Mouse (Mus musculus) embryo, embryonic 10.5 days (tissue): ENCODE measurements at regions not wholly inside any gene's neighbourhood (a gene's known extent, or its start where the extent isn't known, plus 50 kb on each side); places are given as distances from the start of the nearest gene placed in this dataset.
A peak's percentile ranks its signal among the peaks of the same experiment; 100 is the strongest.

Experiments
- DNase-seq: peaks from one replicate; pipeline ENCODE4 v3.0.0-alpha.2; 2015; ENCODE audit warnings: low spot score

DNA sequence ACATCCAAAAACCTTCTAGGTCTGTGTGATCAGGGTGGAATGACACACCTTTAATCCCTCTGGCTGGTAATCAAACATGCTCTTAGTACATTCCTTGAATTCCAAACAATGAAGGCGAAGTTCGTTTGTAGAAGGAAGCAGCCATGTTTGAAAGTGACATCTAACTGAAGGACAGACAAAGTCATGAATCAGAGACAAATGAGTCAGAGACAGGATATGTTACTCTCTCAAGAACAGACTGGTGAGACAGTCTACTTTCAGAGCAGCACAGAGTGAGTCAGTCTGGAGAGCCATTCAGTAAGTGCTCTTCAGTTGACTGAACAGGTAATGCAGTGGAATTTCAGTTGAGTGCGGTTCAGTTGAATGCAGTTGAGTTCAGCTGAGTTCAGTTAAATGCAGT is 150.4 kb downstream of the Cpe start:
- no peak for DNase-seq

DNA sequence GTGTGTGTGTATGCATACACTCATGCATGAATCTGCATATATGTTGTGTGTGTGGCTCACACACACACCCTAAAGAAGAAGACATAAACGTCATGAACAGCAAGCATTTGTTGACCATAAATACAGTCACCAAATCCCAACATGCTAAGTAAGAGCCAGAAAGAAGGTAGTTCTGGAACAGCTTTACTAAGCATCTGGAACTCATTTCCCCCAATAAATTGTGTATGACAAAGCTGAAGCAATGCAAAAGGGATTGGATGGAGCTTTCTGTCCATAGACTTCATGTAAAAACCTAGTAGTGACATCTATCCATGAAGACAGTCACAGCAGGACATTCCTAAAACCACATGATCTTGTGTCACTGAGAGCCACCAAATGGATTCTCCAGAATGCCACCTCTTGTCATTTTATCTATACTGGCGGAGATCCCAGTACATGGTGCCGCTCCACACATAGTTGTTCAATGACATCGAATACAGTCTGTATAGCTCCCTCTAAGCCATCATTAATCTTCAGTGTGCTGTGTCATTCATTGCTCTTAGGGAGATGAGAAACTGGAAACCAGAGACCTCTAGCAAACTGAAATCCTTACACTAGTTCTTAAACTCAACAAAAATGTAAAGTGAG is 152.9 kb downstream of the Cpe start:
- peak; percentile 22 for DNase-seq

DNA sequence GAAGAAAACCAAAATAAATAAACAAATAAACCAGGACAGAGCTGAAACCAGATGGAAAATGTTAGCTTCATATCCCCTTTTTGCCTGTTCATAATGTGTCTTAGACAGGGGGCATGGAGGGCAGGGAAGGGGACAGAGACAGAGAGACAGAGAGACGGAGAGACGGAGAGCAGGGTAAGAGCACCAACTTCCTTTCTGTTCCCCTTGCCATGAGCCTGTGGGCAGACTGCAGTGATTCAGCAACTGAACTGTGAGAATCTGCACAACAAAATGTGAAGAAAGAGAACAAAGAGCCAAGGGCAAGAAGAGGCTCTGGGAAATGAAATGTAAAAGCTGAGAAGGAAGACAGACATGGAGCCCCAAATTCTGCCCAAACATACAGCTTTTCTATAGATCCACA is 161.1 kb downstream of the Cpe start:
- DNase-seq, result no peak

DNA sequence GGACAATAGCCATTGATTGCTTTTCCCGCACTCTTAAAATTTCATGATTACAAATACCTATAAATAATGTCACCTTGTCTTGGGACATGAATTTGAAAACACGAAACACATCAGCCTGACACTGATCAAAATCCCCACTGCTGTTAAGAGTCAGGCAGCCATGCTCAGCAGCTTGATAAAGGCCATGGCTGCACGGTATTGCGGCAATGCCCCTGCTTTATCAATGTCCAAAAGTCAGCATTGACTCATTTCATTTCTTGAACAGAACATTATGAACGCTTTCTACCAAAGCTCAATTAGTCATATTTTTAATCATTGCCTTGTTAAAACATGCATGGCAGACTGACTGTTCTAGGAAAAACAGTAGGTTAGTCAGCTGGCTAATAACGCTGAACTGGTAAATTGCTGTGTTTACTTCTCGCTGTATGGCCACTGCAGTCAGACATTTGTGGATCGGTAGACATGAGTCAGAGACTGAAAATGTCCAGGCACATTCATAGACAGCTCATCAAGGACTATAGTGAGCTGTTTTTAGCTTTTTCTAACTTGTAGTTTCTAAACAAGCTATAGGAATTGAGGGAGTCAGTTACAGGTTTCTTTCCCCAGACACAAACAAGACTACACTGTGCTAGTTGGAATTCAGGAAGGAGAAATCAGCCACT is 170.3 kb downstream of the Cpe start:
- no peak for DNase-seq

DNA sequence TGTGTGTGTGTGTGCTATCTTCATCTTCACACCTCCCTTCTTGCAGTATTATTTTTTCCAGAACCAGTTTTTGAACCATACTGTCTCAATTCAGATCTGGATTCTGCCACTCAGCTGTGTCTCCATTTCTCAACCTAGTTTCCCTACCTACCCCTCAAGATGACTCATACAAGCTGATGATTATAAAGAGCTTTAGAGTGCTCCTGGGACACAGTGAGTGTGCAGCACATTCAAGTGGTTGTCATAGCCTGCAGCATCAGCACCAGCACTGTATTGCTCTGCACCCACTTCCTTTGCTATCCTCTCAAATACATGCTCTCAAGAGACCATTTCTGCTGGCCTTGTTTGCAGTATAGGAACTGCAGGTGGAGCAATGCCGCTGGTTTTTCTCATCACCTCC is 173.2 kb downstream of the Cpe start:
- DNase-seq, result no peak

DNA sequence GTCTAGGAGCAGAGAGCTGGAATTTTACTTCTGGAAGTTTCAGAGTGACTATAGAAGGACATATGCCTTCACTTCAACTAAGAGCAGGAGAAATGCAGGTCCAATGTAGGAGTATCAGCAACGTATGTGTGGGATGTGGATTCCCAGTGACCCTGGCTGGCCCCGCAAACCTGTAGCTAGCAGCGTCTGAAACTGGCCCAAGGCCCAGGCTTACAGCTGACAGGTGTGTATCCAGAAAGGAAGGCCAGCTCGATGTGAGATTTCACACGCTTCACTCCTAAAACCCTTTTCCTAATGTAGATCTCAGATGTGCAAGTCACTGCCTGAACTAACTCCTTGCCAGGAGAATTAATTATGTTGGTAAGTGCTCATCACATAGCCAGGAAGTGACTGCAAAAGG is 176.9 kb downstream of the Cpe start:
- DNase-seq, result no peak

DNA sequence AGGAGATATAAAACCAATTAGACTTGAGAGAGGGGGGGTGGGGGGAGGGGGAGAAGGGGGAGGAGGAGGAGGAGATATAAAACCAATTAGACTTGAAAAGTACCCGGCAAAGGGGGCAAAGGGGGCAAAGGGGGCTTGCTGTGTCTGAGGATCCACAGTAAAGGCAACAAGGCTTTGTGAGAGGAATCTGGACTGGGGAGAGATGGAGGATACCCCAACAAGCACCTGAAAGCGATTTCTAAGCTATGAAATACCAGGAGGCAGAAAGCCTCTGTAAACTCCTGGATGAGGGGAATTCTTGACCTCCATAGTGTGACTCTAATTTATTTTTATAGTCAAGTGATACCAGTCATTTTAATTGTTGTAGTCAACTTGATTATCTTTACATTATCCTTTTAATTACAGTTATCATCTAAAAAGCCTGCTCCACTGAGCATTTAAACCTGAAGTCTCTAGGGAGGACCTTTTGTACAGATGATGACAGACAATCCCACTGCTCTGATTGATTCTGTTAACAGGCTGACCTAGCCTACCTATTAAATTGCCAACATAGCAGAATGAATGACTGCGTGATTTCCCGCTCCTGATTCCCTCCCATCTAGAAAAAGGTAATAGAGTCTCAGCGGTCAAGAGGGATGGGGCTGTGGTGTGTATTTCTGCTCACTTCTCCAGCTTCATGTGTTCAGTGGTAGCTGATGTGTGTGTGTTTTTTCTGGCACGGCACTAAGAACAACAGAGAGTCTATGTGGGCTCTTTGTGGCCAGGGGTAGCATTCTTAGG is 195.4 kb downstream of the Cpe start:
- peak; percentile 13 for DNase-seq

DNA sequence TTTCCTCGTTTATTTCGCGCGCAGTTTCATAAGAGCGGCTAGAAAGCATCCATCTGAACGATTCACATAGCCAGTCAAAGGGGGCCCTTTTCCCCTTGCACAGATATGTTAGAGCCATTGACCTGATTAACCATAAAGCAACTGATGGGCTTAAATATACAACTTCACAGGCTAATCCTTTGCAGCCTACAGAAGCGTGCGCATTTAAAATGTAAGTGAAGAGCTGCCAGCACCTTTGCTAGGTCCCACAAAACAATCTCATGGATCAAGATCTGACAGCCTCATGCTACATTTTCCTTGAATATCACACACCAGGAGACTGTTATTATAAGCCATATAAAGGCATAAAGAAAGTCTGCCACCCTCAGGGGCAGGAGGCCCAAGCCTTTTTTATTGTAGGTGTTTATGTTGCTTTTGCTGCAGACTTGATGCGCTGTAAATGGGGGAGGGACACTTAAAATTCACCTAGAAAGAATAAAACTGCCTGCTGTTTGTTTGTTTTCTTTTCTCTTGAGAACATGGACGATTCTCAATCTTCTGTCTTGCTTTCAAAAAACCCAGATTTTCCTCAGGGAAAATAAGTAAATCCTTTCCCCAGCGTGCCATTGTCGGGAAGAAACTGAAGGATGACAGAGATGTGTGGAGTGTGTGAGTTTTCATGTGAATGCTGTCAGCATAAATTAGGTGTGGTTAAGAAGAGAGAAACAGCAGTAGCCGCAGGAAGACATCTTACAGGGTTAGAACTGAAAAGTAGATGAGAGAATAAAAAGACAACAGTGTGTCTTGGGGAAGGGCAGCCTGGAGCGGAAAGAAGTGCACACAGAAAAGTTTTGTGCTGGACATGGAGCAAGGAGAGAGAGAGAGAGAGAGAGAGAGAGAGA is 196.3 kb downstream of the Cpe start:
- DNase-seq, result peak; percentile 7

DNA sequence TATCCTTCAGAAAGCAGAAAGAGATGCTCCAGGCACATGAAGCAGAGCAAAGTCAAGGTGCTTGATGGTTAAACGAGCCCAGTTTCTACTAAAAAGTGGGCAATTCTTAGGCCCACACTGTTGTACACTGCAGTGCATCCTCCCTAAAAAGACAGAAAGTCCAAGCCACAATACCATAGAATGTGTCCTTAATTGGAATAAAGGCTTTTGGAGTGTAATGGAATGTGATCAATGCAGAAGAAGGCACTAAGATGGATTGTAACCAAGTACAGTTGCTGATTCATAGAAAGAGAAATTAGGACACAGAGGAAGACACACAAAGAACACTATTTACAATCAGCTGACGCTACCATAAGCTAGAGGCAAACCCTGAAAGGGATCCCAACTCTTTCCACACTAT is 201.3 kb downstream of the Cpe start:
- no peak for DNase-seq

DNA sequence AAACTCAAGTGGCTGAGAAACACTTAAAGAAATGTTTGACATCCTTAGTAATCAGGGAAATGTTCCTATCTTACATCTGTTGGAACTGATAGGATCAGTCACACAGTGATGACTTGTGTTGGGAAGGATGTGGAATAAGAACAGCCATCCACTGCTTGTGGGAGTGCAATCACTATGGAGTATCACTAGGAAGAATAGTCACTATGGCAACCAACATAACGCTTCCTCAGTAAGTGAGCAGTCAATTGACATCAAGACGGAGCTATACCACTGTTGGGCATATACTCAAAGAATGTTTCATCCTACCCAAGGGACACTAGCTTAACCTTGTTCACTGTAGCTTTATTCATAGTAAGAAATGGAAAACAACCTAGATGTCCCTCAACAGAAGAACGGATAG is 204.8 kb downstream of the Cpe start:
- DNase-seq, result no peak

DNA sequence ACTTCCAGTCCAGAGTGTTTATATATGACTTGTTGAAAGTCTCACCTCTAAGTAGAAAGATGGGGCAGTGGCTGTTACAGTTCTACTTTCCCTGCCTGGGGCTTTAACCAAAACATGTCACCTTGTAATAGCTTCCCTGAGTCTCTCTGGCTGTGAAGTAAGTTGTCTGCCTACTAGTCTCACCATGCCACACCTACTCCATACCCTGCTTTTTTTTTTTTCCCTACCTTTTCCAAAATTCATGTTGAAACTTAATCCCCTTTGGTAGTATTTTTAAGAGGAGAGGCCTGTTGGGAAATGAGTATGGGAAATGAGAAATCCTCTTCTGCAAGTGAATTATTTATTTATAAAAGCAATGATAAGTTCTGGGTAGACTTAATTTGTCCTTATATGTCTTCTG is 219.6 kb downstream of the Cpe start:
- DNase-seq, result no peak

DNA sequence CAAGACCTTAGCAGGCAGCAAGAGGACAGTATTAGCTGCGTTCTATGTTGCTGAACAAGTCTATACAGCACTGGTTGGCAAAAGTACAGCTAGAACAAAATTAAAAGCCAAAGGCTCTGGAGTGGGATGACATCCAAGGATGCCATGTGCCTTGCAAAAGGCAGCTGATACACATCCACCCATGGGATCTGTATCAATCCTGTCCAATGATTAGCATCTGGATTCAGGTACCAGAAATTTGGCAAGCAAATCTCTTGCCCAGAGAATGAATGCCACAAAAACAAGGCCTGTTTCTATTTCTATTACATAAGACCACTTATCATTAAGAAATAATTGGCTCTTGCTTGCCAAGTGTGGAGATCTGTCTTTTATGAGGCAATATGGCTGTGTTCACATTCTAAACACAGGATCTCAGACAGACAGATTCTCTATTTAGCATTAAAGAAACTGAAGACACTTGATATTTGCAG is 220.0 kb downstream of the Cpe start:
- DNase-seq, result no peak

DNA sequence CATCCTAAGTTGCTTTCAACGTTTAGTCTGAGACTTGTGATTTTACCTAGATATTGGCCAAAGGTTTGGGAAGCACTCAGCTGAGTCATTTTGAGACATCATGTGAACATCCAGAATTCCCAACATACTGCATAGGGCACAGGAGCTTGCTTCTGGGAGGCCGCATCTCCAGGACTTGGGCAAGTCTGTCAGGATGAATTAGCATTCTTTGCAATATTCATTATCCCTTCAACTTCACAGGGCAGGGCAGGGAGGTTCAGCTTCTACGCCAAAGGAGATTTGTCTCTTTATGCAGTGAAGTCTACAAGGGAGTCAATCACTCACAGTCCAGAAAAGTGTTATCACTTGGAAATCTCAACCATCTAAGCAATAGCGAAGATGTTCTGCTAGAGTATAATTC is 231.7 kb downstream of the Cpe start:
- no peak for DNase-seq

DNA sequence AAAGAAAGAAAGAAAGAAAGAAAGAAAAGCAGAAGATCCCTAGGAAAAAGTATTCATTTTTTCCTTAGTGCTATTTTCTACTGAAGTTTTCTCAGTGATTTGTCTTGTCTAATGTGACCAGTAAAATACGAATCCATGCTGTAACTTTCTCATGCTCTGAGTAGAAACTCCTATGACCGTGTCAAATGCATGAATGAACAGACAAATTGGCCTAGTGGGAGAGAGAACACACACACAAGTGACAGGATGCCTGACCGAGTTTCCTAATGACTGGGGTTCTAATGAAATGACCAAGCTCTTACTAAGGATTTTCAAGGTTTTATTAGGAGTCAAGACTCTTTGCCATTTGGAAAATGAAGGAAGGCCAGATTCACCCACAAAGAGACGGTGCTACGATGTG is 235.9 kb downstream of the Cpe start:
- no peak for DNase-seq

DNA sequence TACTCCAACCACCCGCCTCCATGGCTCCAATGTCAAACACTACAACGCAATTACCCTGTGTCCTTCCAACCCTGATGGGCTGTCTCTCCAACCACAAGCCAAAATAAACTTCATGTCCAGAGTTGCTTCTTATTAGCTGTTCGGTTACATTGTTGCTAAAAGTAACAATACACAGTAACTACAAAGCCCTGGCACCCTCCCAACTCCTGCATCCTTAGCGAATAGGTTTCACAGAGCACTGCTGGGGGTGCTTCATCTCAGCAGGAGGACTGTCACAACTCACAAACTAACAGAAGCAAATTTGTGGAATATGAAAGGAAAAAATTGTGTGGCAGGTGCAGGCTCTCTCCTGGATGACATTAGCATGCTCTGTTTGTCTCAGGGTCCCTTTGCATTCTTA is 238.1 kb downstream of the Cpe start:
- DNase-seq, result no peak

DNA sequence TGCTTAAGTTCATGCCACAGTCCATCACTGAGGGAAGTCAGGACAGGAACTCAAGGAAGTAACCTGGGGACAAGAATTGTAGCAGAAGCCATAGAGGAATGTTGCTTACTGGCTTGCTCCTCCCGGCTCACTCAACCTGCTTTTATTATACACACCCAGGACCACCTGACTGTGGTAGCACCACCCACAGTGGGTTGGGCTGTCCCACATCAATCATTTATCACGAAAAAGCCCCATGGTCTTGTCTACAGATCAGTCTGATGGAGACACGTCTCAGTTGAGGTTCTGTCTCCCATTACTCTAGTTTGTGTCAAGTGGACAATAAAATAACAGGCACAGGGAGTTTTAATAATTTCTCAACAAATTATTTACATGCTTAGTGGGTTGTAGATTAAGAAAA is 239.3 kb upstream of the Tll1 start:
- DNase-seq, result no peak

DNA sequence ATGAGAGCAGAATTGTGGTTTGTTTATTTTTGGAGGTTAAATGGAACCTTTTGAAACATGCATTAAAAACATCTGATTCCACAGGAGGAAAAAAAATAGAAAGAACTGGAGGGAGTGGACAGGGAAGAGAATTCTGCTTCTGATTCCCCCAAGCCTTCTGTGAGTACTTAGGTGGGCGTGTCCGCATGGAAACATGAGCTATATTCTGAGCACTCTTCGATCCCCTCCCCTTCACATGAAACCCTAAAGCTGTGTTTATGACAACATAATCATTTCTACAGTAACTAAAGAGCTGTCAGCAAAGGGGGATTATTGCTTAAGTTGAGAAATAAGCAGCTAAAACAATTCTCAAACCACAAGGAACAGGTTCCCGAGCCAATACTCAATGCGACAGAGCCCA is 238.4 kb upstream of the Tll1 start:
- no peak for DNase-seq

DNA sequence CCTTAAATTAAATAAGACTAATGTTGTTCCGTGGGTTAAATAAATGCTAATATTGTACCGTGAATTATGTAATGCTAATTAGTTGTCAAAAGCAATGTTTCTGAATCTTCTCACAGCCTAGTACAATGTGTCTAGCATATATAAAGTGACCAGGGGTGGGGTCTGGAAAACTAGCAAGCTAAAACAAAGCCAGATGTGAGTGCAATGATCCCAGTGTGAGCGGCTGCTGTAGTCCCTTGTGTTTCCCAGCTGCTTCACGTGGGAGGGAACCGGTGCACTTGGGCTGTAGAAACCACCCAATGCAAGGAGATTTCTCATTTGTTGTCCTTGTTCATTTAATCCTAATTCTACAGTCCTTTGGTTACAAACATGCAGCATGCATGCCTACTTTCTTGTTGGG is 232.4 kb upstream of the Tll1 start:
- peak; percentile 65 for DNase-seq

DNA sequence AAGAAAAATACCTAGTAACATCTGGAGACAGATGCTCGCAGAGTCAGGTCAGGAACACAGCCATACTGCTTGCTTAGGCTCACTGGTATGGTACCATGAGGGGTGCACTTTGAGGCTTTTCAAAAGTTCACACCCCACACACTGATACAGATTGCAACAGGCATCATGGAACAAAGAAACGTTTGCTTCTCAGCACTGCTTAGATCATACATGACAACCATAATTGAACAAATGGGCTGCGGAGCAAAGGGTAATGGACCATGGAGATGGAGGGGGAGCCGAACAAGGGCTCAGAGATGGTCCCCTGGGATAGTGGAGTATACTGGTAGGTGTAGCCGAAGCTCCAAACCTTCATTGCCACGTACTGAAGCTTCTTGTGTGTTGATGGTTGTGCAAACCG is 228.6 kb upstream of the Tll1 start:
- DNase-seq, result no peak

DNA sequence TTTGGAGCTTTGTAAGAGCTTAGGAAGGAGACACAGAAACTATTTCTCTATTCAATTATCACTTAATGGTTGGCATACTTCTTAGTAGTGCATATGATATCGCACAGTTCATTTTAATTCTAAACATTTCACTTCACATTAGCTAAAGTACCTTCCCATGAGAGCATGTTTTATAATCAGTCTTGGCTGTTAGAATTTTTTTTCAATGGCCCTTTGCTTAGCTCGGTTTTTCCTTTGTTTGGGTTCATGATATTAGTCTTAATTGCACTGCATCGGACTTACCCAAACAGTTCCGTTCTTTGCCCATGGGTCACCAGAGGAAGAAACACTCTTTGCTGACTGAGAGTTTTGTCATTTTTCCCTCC is 216.8 kb upstream of the Tll1 start:
- no peak for DNase-seq

DNA sequence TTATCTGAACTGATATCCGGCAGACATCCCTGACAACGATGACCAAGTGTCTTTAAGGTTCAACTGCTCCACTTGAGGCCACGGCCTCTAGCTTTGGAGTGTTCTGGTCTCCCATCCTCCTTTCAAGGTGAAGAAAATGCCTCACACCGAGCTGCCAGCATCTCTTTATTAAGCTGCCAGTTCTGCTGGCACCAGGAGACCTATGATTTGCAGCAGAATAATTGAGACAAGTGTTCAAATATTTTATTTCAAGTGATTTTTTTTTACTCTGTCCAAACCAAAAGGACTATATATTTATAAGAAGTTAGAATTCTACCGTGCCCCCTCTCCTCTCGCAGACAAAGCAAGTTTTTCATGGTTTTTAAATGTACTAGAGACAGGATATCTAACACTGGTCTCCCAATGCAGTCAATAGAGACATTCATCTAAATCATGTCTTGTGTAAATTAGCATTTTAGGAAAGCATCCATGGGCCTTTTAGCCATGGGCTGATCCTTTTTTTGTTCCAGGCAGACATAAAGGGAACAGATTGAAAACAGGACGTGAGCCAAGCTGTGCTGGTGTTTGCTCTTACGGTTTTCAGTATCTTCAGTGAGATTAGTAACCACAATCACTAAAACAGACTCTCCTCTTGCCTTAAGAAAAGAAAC is 216.3 kb upstream of the Tll1 start:
- no peak for DNase-seq
